Mouse (Mus musculus) heart, embryonic 10.5 days (tissue): ENCODE measurements at regions not wholly inside any gene's neighbourhood (a gene's known extent, or its start where the extent isn't known, plus 50 kb on each side); places are given as distances from the start of the nearest gene placed in this dataset.
"Not testable (repeated sequence)": the region's sequence is repeated elsewhere in the genome, so short reads cannot be mapped to it uniquely, and the experiment has no call there.

ENCODE experiments used
- DNase-seq: peaks from one replicate; pipeline ENCODE4 v3.0.0-alpha.2; 2017; ENCODE audit warnings: low spot score
- H3K27ac ChIP-seq: fragments of 300-500 bp; sonication (generic); 2 replicates; pipeline ENCODE4 v1.5.1; 2016; ENCODE audit warnings: mild to moderate bottlenecking
- H3K27me3 ChIP-seq: fragments of 300-500 bp; sonication (generic); 2 replicates; pipeline ENCODE4 v1.6.1; 2016; ENCODE audit warnings: mild to moderate bottlenecking; ENCODE audit not compliant: poor library complexity, insufficient read depth, severe bottlenecking
- H3K36me3 ChIP-seq: fragments of 300-500 bp; sonication (generic); 2 replicates; pipeline ENCODE4 v1.6.1; 2016; ENCODE audit warnings: mild to moderate bottlenecking, moderate library complexity
- H3K4me1 ChIP-seq: fragments of 300-500 bp; sonication (generic); 2 replicates; pipeline ENCODE4 v1.6.1; 2016; ENCODE audit warnings: mild to moderate bottlenecking
- H3K4me3 ChIP-seq: fragments of 300-500 bp; sonication (generic); 2 replicates; pipeline ENCODE4 v1.5.1; 2016; ENCODE audit warnings: mild to moderate bottlenecking, moderate library complexity
- H3K9me3 ChIP-seq: fragments of 300-500 bp; sonication (generic); 2 replicates; pipeline ENCODE4 v1.6.1; 2016; ENCODE audit warnings: mild to moderate bottlenecking, moderate library complexity
- WGBS: fragments of 180-500 bp; shearing (Covaris S2); methylation state at CpG from one replicate; pipeline ENCODE4 v1.1.7; 2016; 5-methylcytosine and 5-hydroxymethylcytosine counted together

GRCm38 (mm10) chr1:194504207-194504606 lies 113.8 kb upstream of the Plxna2 start:
- DNase-seq, result no peak
- H3K9me3 ChIP-seq, result no peaks in the 10 kb centered on the region
- H3K27ac ChIP-seq, result no peak overlapping the region
- H3K36me3 ChIP-seq, result no peaks in the 10 kb centered on the region
- H3K27me3 ChIP-seq, result no peaks in the 10 kb centered on the region
- H3K4me1 ChIP-seq, result no peaks in the 10 kb centered on the region
- H3K4me3 ChIP-seq, result no peak overlapping the region

GRCm38 (mm10) chr1:194503517-194503916 lies 114.5 kb upstream of the Plxna2 start:
- H3K9me3 ChIP-seq, result no peaks in the 10 kb centered on the region
- no peaks in the 10 kb centered on the region for H3K4me1 ChIP-seq
- H3K27me3 ChIP-seq, result no peaks in the 10 kb centered on the region
- DNase-seq, result no peak
- no peak overlapping the region for H3K4me3 ChIP-seq
- no peak overlapping the region for H3K27ac ChIP-seq
- H3K36me3 ChIP-seq, result no peaks in the 10 kb centered on the region
- 50% methylated on average over 3 of the region's 3 CpGs for WGBS

- no peak for DNase-seq
- Histone ChIP-seq H3K36me3 (no peaks in the 10 kb centered on the region), H3K4me3 (no peak overlapping the region), H3K9me3 (no peaks in the 10 kb centered on the region), H3K4me1 (no peaks in the 10 kb centered on the region), H3K27ac (no peak overlapping the region), H3K27me3 (no peaks in the 10 kb centered on the region)
- WGBS, result 74% methylated on average over 2 of the region's 2 CpGs
Observed at GRCm38 (mm10) chr1:194496424-194496823, 121.6 kb upstream of the Plxna2 start.

- no peaks in the 10 kb centered on the region for H3K4me1 ChIP-seq
- no peak overlapping the region for H3K4me3 ChIP-seq
- H3K27me3 ChIP-seq, result no peaks in the 10 kb centered on the region
- no peak for DNase-seq
- H3K36me3 ChIP-seq, result no peaks in the 10 kb centered on the region
- no peak overlapping the region for H3K27ac ChIP-seq
- H3K9me3 ChIP-seq, result no peaks in the 10 kb centered on the region
Observed at GRCm38 (mm10) chr1:194491111-194491510, 126.9 kb upstream of the Plxna2 start.

- Histone ChIP-seq H3K27ac (no peak overlapping the region), H3K9me3 (no peaks in the 10 kb centered on the region), H3K4me1 (no peaks in the 10 kb centered on the region), H3K4me3 (no peak overlapping the region), H3K36me3 (no peaks in the 10 kb centered on the region), H3K27me3 (no peaks in the 10 kb centered on the region)
- no peak for DNase-seq
Observed at GRCm38 (mm10) chr1:194488126-194488525, 129.9 kb upstream of the Plxna2 start.

- Histone ChIP-seq H3K36me3 (no peaks in the 10 kb centered on the region), H3K4me1 (0 out of 2 replicates have a peak, but pooled peaks cover 5% of the 10 kb centered on the region), H3K27ac (no peak overlapping the region), H3K4me3 (no peak overlapping the region), H3K27me3 (no peaks in the 10 kb centered on the region), H3K9me3 (no peaks in the 10 kb centered on the region)
- no peak for DNase-seq
Observed at GRCm38 (mm10) chr1:194482717-194483059, 135.3 kb upstream of the Plxna2 start.

GRCm38 (mm10) chr1:194482001-194482716 lies 135.9 kb upstream of the Plxna2 start:
- Histone ChIP-seq H3K4me1 (0 out of 2 replicates have a peak, but pooled peaks cover 5% of the 10 kb centered on the region), H3K27me3 (no peaks in the 10 kb centered on the region), H3K4me3 (no peak overlapping the region), H3K27ac (no peak overlapping the region), H3K9me3 (no peaks in the 10 kb centered on the region), H3K36me3 (no peaks in the 10 kb centered on the region)
- 43% methylated on average over 6 of the region's 6 CpGs for WGBS
- no peak for DNase-seq

GRCm38 (mm10) chr1:194471281-194471680 lies 146.7 kb upstream of the Plxna2 start:
- not testable (repeated sequence) for H3K9me3 ChIP-seq, H3K36me3 ChIP-seq, H3K27ac ChIP-seq, DNase-seq, H3K27me3 ChIP-seq, H3K4me3 ChIP-seq, H3K4me1 ChIP-seq
- WGBS, result 93% methylated on average over 2 of the region's 2 CpGs

GRCm38 (mm10) chr1:194452480-194452879 lies 165.5 kb upstream of the Plxna2 start:
- Histone ChIP-seq H3K4me3 (no peak overlapping the region), H3K9me3 (no peaks in the 10 kb centered on the region), H3K36me3 (no peaks in the 10 kb centered on the region), H3K4me1 (no peaks in the 10 kb centered on the region), H3K27ac (no peak overlapping the region), H3K27me3 (no peaks in the 10 kb centered on the region)
- DNase-seq, result no peak
- 66% methylated on average over 1 of the region's 1 CpGs for WGBS

GRCm38 (mm10) chr1:194443681-194444080 lies 174.3 kb upstream of the Plxna2 start:
- Histone ChIP-seq H3K4me1 (no peaks in the 10 kb centered on the region), H3K27me3 (no peaks in the 10 kb centered on the region), H3K9me3 (no peaks in the 10 kb centered on the region), H3K4me3 (no peak overlapping the region), H3K27ac (no peak overlapping the region), H3K36me3 (no peaks in the 10 kb centered on the region)
- DNase-seq, result no peak
- WGBS, result 80% methylated on average over 1 of the region's 1 CpGs

- DNase-seq, result no peak
Observed at GRCm38 (mm10) chr1:194437301-194437700, 180.7 kb upstream of the Plxna2 start.

GRCm38 (mm10) chr1:194435060-194435459 lies 183.0 kb upstream of the Plxna2 start:
- H3K4me3 ChIP-seq, result no peak overlapping the region
- H3K27me3 ChIP-seq, result no peaks in the 10 kb centered on the region
- H3K27ac ChIP-seq, result no peak overlapping the region
- no peaks in the 10 kb centered on the region for H3K4me1 ChIP-seq
- H3K36me3 ChIP-seq, result no peaks in the 10 kb centered on the region
- H3K9me3 ChIP-seq, result no peaks in the 10 kb centered on the region
- no peak for DNase-seq
- 80% methylated on average over 3 of the region's 3 CpGs for WGBS

More at GRCm38 (mm10) chr1:194437301-194437700, 180.7 kb upstream of the Plxna2 start:
- Histone ChIP-seq H3K4me1 (no peaks in the 10 kb centered on the region), H3K27me3 (no peaks in the 10 kb centered on the region), H3K36me3 (no peaks in the 10 kb centered on the region), H3K27ac (no peak overlapping the region), H3K4me3 (no peak overlapping the region), H3K9me3 (no peaks in the 10 kb centered on the region)
- WGBS, result 76% methylated on average over 5 of the region's 5 CpGs

- no peak for DNase-seq
- Histone ChIP-seq H3K4me3 (no peak overlapping the region), H3K27me3 (no peaks in the 10 kb centered on the region), H3K4me1 (no peaks in the 10 kb centered on the region), H3K27ac (no peak overlapping the region), H3K36me3 (no peaks in the 10 kb centered on the region), H3K9me3 (no peaks in the 10 kb centered on the region)
- 77% methylated on average over 3 of the region's 3 CpGs for WGBS
Observed at GRCm38 (mm10) chr1:194428586-194428985, 189.4 kb upstream of the Plxna2 start.

GRCm38 (mm10) chr1:194426293-194426692 lies 191.7 kb upstream of the Plxna2 start:
- Histone ChIP-seq H3K9me3 (no peaks in the 10 kb centered on the region), H3K27ac (no peak overlapping the region), H3K36me3 (no peaks in the 10 kb centered on the region), H3K4me3 (no peak overlapping the region), H3K4me1 (no peaks in the 10 kb centered on the region), H3K27me3 (no peaks in the 10 kb centered on the region)
- no peak for DNase-seq
- 74% methylated on average over 6 of the region's 6 CpGs for WGBS
